Mouse (Mus musculus) lung, postnatal 0 days (tissue): ENCODE measurements around the gene Scfd2.

ENCODE experiments used
- CTCF ChIP-seq: IDR thresholded peaks from 2 replicates; pipeline ENCODE4 v1.5.1; 2016; ENCODE audit warnings: antibody characterized with exemption, mild to moderate bottlenecking
- EP300 ChIP-seq: IDR thresholded peaks from 2 replicates; pipeline ENCODE4 v1.6.1; 2016; ENCODE audit warnings: antibody characterized with exemption, mild to moderate bottlenecking, control low read depth

GRCm38 (mm10) chr5:74166642-74167041 lies 364.9 kb downstream of the Scfd2 start:
- no peak for TF ChIP-seq EP300
- no peak for TF ChIP-seq CTCF
